Mouse (Mus musculus) myocyte (in vitro differentiated cells): ENCODE results near the gene Crip1. TPM values are rescaled to one million over a fixed set of nuclear protein-coding genes. Genes with fewer than 3 reads are reported as not detected.
A peak's percentile ranks its signal among the peaks of the same experiment; 100 is the strongest.

Experiments
- H3K27me3 ChIP-seq: one replicate; pipeline ENCODE4 v1.6.1; 2011; ENCODE audit not compliant: control insufficient read depth, insufficient read depth, insufficient read length
- H3K36me3 ChIP-seq: one replicate; pipeline ENCODE4 v1.6.1; 2011; ENCODE audit not compliant: control insufficient read depth, insufficient read depth
- H3K4me2 ChIP-seq: one replicate; pipeline ENCODE4 v1.6.1; 2011; ENCODE audit warnings: low read depth, control low read depth
- H3K4me3 ChIP-seq: one replicate; pipeline ENCODE4 v1.5.1; 2011; ENCODE audit warnings: mild to moderate bottlenecking, control low read depth, moderate library complexity
- H3K79me2 ChIP-seq: one replicate; pipeline ENCODE4 v1.6.1; 2011; ENCODE audit not compliant: control insufficient read depth, insufficient read depth
- H3ac ChIP-seq: one replicate; pipeline ENCODE4 v1.6.1; 2011; ENCODE audit not compliant: control insufficient read depth, insufficient read length
- CEBPB ChIP-seq: IDR thresholded peaks from 2 replicates; pipeline ENCODE4 v1.6.1; 2011; ENCODE audit warnings: mild to moderate bottlenecking, moderate library complexity; ENCODE audit not compliant: poor library complexity, insufficient read depth, severe bottlenecking
- E2F4 ChIP-seq: IDR thresholded peaks from one replicate; pipeline ENCODE4 v1.6.1; 2011; ENCODE audit warnings: mild to moderate bottlenecking, control low read depth, moderate library complexity; ENCODE audit not compliant: insufficient read depth
- MAX ChIP-seq: IDR thresholded peaks from one replicate; pipeline ENCODE4 v1.6.1; 2011; ENCODE audit warnings: low read depth, mild to moderate bottlenecking, control low read depth
- MYOD1 ChIP-seq, 3 experiments: IDR thresholded peaks; one replicate each; pipeline ENCODE4 v1.6.1; 2011; ENCODE audit warnings: control low read depth in 2 of 3, low read depth in 2 of 3, mild to moderate bottlenecking in 2 of 3, moderate library complexity in 1 of 3; ENCODE audit not compliant: insufficient read length in 2 of 3, control insufficient read depth in 1 of 3
- MYOG ChIP-seq, 3 experiments: IDR thresholded peaks; one replicate each; pipeline ENCODE4 v1.6.1; 2011; ENCODE audit warnings: control low read depth in 2 of 3, low read depth in 2 of 3, mild to moderate bottlenecking in 2 of 3; ENCODE audit not compliant: insufficient read length in 2 of 3, control insufficient read depth in 1 of 3, insufficient read depth in 1 of 3
- POLR2A ChIP-seq: IDR thresholded peaks from one replicate; pipeline ENCODE4 v1.6.1; 2011; ENCODE audit warnings: low read depth, mild to moderate bottlenecking, control low read depth, moderate library complexity; ENCODE audit not compliant: insufficient read length
- POLR2AphosphoS2 ChIP-seq: IDR thresholded peaks from one replicate; pipeline ENCODE4 v1.6.1; 2011; ENCODE audit warnings: low read depth, control low read depth; ENCODE audit not compliant: insufficient read length
- REST ChIP-seq: IDR thresholded peaks from one replicate; pipeline ENCODE4 v1.6.1; 2011; ENCODE audit warnings: mild to moderate bottlenecking, control low read depth, moderate library complexity; ENCODE audit not compliant: insufficient read depth, insufficient read length
- SRF ChIP-seq: IDR thresholded peaks from one replicate; pipeline ENCODE4 v1.6.1; 2011; ENCODE audit warnings: low read depth; ENCODE audit not compliant: control insufficient read depth, insufficient read length
- TCF12 ChIP-seq: IDR thresholded peaks from one replicate; pipeline ENCODE4 v1.6.1; 2011; ENCODE audit warnings: mild to moderate bottlenecking, control low read depth; ENCODE audit not compliant: poor library complexity, insufficient read depth, severe bottlenecking
- TCF3 ChIP-seq: IDR thresholded peaks from one replicate; pipeline ENCODE4 v1.6.1; 2011; ENCODE audit warnings: low read depth, control low read depth; ENCODE audit not compliant: insufficient read length
- USF1 ChIP-seq: IDR thresholded peaks from one replicate; pipeline ENCODE4 v1.6.1; 2011; ENCODE audit warnings: low read depth, mild to moderate bottlenecking, control low read depth, moderate library complexity
- polyA plus RNA-seq: library from polyadenylated mRNA; unstranded; fragments of >200 nt; fragmentation: generic; extraction: Trizol; gene quantifications from one replicate; pipeline ENCODE4 v1.2.1, GENCODE M21; 2012; ENCODE audit warnings: missing spikeins

Gene Crip1
- polyA plus RNA-seq, 1 experiment, result 1,677 TPM

DNA sequence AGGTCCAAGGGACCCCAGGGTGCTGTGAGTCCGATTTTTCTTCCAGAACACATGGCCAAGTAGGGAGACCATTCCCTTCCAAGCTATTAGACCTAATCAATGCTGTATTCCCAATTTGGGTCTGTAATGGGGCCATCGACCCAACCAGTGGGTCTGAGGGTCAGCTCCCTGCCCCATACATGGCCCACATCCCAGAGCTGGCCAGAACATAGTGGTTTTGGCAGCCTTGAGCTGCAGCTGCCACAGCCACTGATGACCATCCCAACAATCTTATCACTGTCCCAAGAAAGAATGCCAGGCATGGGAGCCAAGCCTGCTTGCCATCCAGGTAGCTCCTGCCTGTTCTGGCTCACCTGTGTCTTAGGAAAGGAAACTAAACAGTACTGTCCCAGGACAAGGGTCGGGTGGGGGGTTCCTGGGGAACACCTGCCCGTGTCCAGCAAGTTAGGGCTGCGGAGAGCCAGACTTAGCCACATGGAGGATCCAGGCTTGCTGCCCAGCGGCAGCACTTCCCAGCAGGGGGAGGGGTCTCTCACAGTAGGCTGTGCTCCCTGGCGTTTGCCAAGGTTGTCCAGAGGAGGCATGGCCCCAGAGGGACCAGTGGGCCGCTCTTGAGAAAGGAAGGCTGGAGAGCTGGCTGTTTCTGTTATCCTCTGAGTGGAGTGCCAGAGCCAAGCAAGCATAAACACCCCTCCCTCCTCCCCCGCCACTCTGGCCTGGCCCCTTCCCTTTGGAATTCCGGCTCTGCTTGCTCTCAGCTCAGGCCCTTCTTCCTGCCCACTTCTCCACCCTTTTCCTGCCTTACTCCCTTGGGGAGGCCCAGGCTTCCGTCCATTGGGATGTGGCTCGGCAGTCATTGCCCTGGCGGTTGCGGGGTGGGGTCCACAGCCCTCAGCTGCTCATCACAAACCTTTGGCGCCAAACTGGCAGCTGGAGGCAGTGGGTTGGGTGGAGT is 3.8 kb upstream of the Crip1 start:
- peak overlapping the region; percentile 96 for H3K4me2 ChIP-seq
- H3K36me3 ChIP-seq, result peaks cover 23% of the 10 kb centered on the region
- H3ac ChIP-seq, result peak overlapping the region; percentile 31
- H3K27me3 ChIP-seq, result no peaks in the 10 kb centered on the region
- H3K79me2 ChIP-seq, result peaks cover 33% of the 10 kb centered on the region
- peak overlapping the region; percentile 93 for H3K4me3 ChIP-seq
- TF ChIP-seq USF1 (no peak), REST (no peak), POLR2AphosphoS2 (peak; percentile 62), MYOD1 (IDR thresholded peaks at IDR 0.05; ENCODE audit: control insufficient read depth in 1 of 3, insufficient read length in 2 of 3, low read depth in 2 of 3) (peak; percentile 71 to 97 (median 96)), E2F4 (no peak), SRF (no peak), MYOG (IDR thresholded peaks at IDR 0.05; ENCODE audit: control insufficient read depth in 1 of 3, insufficient read depth in 1 of 3, insufficient read length in 2 of 3, low read depth in 2 of 3) (peak; percentile 82 to 97 (median 92)), CEBPB (no peak), MAX (no peak), TCF12 (no peak), TCF3 (peak; percentile 78), POLR2A (peak; percentile 48)

DNA sequence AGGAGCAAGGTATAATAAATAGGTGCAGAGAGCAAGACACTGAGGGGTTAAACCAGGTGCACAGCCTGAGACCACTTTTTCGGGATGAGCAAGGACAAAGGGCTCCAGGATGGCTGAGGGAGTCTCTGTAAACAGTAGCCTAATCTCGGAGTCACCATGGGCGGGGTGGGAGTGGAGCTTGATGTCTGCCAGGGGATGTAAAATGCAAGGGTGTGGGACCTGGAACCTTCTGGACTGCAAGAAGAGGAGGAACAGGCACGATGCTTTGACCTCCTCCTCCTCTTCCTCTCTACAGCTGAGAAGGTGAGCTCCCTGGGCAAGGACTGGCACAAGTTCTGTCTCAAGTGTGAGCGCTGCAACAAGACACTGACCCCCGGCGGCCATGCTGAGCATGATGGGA is 3.0 kb upstream of the Crip1 start:
- Histone ChIP-seq H3K4me2 (peak overlapping the region; percentile 96), H3K4me3 (peak overlapping the region; percentile 93), H3K79me2 (peaks cover 33% of the 10 kb centered on the region), H3K27me3 (no peaks in the 10 kb centered on the region), H3ac (peak overlapping the region; percentile 31), H3K36me3 (peaks cover 23% of the 10 kb centered on the region)
- TF ChIP-seq CEBPB (no peak), MAX (no peak), POLR2A (peak; percentile 19), MYOG (IDR thresholded peaks at IDR 0.05; ENCODE audit: control insufficient read depth in 1 of 3, insufficient read depth in 1 of 3, insufficient read length in 2 of 3, low read depth in 2 of 3) (no peak), E2F4 (no peak), MYOD1 (IDR thresholded peaks at IDR 0.05; ENCODE audit: control insufficient read depth in 1 of 3, insufficient read length in 2 of 3, low read depth in 2 of 3) (no peak), TCF3 (no peak), POLR2AphosphoS2 (peak; percentile 16), TCF12 (no peak), SRF (no peak), USF1 (no peak), REST (no peak)

DNA sequence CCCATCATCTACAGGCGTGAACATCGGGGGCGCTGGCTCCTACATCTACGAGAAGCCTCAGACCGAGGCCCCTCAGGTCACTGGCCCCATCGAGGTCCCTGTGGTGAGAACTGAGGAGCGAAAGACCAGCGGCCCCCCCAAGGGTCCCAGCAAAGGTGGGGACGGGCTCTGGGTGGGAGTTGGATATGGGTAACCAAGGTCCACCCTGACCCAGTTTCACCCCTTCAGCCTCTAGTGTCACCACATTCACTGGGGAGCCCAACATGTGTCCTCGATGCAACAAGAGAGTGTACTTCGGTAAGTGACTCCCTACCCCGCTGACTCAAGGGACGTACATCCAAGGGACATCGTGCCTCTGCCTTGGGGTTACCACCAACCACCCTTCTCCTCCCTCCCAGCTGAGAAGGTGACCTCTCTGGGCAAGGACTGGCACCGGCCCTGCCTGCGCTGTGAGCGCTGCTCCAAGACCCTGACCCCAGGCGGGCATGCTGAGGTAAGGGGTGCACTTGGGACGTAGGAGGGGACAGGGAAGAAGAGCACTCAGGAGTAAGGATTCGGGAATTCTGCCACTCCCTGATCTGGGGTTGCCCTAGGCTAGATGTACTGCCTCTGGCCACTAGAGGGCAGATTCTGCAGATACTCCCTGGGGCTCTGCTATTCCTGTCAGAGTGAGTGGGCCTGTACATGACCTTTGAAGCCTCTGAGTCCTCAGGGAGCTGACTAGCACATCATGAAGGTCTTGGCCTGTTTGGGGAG is 1.9 kb upstream of the Crip1 start:
- TF ChIP-seq CEBPB (no peak), POLR2AphosphoS2 (peak; percentile 44), MYOD1 (IDR thresholded peaks at IDR 0.05; ENCODE audit: control insufficient read depth in 1 of 3, insufficient read length in 2 of 3, low read depth in 2 of 3) (peak in 1 of 3 experiments; percentile 1)
- H3K36me3 ChIP-seq, result peaks cover 23% of the 10 kb centered on the region
- H3K79me2 ChIP-seq, result peaks cover 33% of the 10 kb centered on the region
- H3K4me3 ChIP-seq, result peak overlapping the region; percentile 93
- no peaks in the 10 kb centered on the region for H3K27me3 ChIP-seq
- peak overlapping the region; percentile 96 for H3K4me2 ChIP-seq
- H3ac ChIP-seq, result no peak overlapping the region

DNA sequence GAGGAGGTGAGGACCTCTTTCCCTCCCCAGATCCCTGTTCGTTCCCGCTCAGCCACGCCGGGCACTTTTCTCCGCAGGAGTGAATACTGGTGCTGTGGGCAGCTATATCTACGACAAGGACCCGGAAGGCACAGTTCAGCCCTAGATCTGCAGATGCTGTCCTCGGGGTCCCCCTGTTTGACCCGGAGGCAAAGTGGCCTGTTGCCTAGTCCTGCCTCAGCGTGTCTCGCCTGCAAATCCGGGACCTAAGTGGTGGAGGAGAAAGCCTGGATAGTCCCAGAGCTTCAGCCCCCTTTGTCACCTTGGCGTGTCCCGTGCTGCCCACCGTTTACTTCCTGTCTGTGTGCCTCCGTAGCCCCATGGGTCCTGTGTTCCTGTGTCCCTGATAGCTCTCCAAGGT is 1.2 kb upstream of the Crip1 start:
- H3K36me3 ChIP-seq, result peaks cover 23% of the 10 kb centered on the region
- H3K4me3 ChIP-seq, result peak overlapping the region; percentile 93
- H3K79me2 ChIP-seq, result peaks cover 33% of the 10 kb centered on the region
- no peaks in the 10 kb centered on the region for H3K27me3 ChIP-seq
- TF ChIP-seq MYOG (IDR thresholded peaks at IDR 0.05; ENCODE audit: control insufficient read depth in 1 of 3, insufficient read depth in 1 of 3, insufficient read length in 2 of 3, low read depth in 2 of 3) (no peak), REST (no peak), TCF3 (no peak), MYOD1 (IDR thresholded peaks at IDR 0.05; ENCODE audit: control insufficient read depth in 1 of 3, insufficient read length in 2 of 3, low read depth in 2 of 3) (no peak), E2F4 (no peak), USF1 (no peak), TCF12 (no peak), SRF (no peak), POLR2AphosphoS2 (no peak), CEBPB (no peak), MAX (no peak)
- peak overlapping the region; percentile 96 for H3K4me2 ChIP-seq
- no peak overlapping the region for H3ac ChIP-seq
